Mouse (Mus musculus) lung, adult 2 months (tissue): ENCODE measurements around the gene Olfr331. TPM values are rescaled to one million over a fixed set of nuclear protein-coding genes. Genes with fewer than 3 reads are reported as not detected.

ENCODE experiments used
- DNase-seq: peaks from one replicate; pipeline ENCODE4 v3.0.0; 2022
- H3K4me1 ChIP-seq: fragments of 200-500 bp; 2 replicates; pipeline ENCODE4 v1.6.1; 2011; ENCODE audit warnings: low read length; ENCODE audit not compliant: control insufficient read depth, insufficient read depth
- H3K4me3 ChIP-seq: fragments of 200-500 bp; replicated peaks from 2 replicates; pipeline ENCODE3; 2011; ENCODE audit warnings: low read depth, mild to moderate bottlenecking, control low read depth, low read length; ENCODE audit errors: extremely low read depth
- CTCF ChIP-seq: fragments of 200-500 bp; IDR thresholded peaks from 2 replicates; pipeline ENCODE4 v1.5.1; 2011; ENCODE audit warnings: mild to moderate bottlenecking, low read length, control low read depth; ENCODE audit not compliant: insufficient read depth
- POLR2A ChIP-seq: fragments of 200-500 bp; IDR thresholded peaks from 2 replicates; pipeline ENCODE4 v1.6.1; 2011; ENCODE audit warnings: low read depth, mild to moderate bottlenecking, control low read depth, low read length, borderline replicate concordance; ENCODE audit errors: extremely low read depth
- WGBS: fragments of 180-500 bp; shearing (Covaris S2); methylation state at CpG from one replicate; pipeline ENCODE4 v1.1.7; 2018; 5-methylcytosine and 5-hydroxymethylcytosine counted together
- polyA plus RNA-seq: library from polyadenylated mRNA; depleted of rRNA; stranded (reverse); fragments of >200 nt; gene quantifications from 2 replicates; pipeline ENCODE4 v1.2.3, GENCODE M21; 2012; rRNA removed

The Olfr331 gene
- polyA plus RNA-seq, 1 experiment = not detected

DNA sequence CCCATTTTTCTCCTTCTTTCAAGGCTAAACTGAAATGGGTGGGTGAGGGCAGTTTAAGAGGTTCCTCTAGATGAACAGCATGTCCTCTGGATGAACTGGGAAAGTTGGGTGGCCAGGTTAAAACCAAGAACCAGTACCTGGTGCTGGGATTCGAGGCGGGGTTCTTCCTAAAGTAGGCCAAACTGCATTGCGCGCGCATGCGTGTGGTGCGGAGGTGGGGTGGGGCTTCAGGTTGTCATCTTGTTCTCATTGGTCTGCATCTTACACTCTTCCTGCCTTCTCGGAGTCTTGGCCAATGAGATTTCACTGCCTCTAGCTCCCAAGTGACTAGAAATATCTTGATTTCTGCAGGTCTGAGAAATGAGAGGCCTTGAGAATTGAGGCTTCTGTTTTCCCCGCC is 49.6 kb downstream of the Olfr331 start, which contains the start of gene Lypd9:
Gene Lypd9 (minus strand): TSS at position 165 of the 400 bp plus-strand sequence.
- H3K4me1 ChIP-seq = no peaks in the 10 kb centered on the region
- WGBS = 92% methylated on average over 9 of the region's 9 CpGs
- DNase-seq = no peak
- H3K4me3 ChIP-seq = no peak within 1 kb of the TSS
- TF ChIP-seq CTCF = no peak
- no peak for TF ChIP-seq POLR2A

Other genes with a start within 250 kb of the Olfr331 start
- 0.12 TPM in 1 of 2 replicates, not detected in the other for gene 4930438A08Rik, start 227.8 kb downstream of the Olfr331 start, polyA plus RNA-seq
- gene Zfp692, start 195.5 kb downstream of the Olfr331 start, polyA plus RNA-seq = 17.0 and 24.1 TPM in 2 replicates
- gene Zfp672, start 172.2 kb downstream of the Olfr331 start, polyA plus RNA-seq = 30.2 and 30.6 TPM in 2 replicates
- 29.4 and 36.5 TPM in 2 replicates for gene Sh3bp5l, start 171.8 kb downstream of the Olfr331 start, polyA plus RNA-seq
- 0.71 and 47.1 TPM in 2 replicates for gene Lypd8, start 123.5 kb downstream of the Olfr331 start, polyA plus RNA-seq
- 1.7 TPM in 1 of 2 replicates, not detected in the other for gene 1810065E05Rik, start 81.5 kb downstream of the Olfr331 start, polyA plus RNA-seq
- not detected in 2 replicates for gene Gm12253, start 70.0 kb downstream of the Olfr331 start, polyA plus RNA-seq
- gene Lypd9, start 49.6 kb downstream of the Olfr331 start, polyA plus RNA-seq = not detected in 2 replicates
- gene Olfr30, start 40.3 kb downstream of the Olfr331 start, polyA plus RNA-seq = not detected in 2 replicates
- gene Olfr332, start 10.0 kb downstream of the Olfr331 start, polyA plus RNA-seq = not detected in 2 replicates
- gene Olfr330, start 32.3 kb upstream of the Olfr331 start, polyA plus RNA-seq = not detected in 2 replicates
- 0.08 TPM in 1 of 2 replicates, not detected in the other for gene Olfr329-ps, start 43.9 kb upstream of the Olfr331 start, polyA plus RNA-seq
- gene Olfr328, start 53.1 kb upstream of the Olfr331 start, polyA plus RNA-seq = not detected in 2 replicates
- 0.07 TPM in 1 of 2 replicates, not detected in the other for gene Olfr224, start 68.0 kb upstream of the Olfr331 start, polyA plus RNA-seq
- not detected in 2 replicates for gene Olfr325, start 75.2 kb upstream of the Olfr331 start, polyA plus RNA-seq
- gene Olfr324, start 92.5 kb upstream of the Olfr331 start, polyA plus RNA-seq = not detected in 2 replicates
- not detected in 2 replicates for gene 2210407C18Rik, start 113.5 kb upstream of the Olfr331 start, polyA plus RNA-seq
- not detected in 2 replicates for gene Olfr323, start 127.9 kb upstream of the Olfr331 start, polyA plus RNA-seq
- gene Trim58, start 137.9 kb upstream of the Olfr331 start, polyA plus RNA-seq = 0.08 TPM in 1 of 2 replicates, not detected in the other
- gene Olfr322, start 156.2 kb upstream of the Olfr331 start, polyA plus RNA-seq = not detected in 2 replicates
- gene Olfr320, start 178.5 kb upstream of the Olfr331 start, polyA plus RNA-seq = not detected in 2 replicates
- gene Olfr319, start 196.6 kb upstream of the Olfr331 start, polyA plus RNA-seq = not detected in 2 replicates
- not detected in 2 replicates for gene Olfr318, start 221.4 kb upstream of the Olfr331 start, polyA plus RNA-seq
- not detected in 2 replicates for gene Olfr317, start 236.6 kb upstream of the Olfr331 start, polyA plus RNA-seq